Mouse (Mus musculus) layer of hippocampus, postnatal 14 days (tissue): ENCODE data around the gene Grk1. TPM values are rescaled to one million over a fixed set of nuclear protein-coding genes. Genes with fewer than 3 reads are reported as not detected.
A peak's percentile ranks its signal among the peaks of the same experiment; 100 is the strongest.

ENCODE experiments used
- DNase-seq, 2 experiments: peaks; one replicate each; pipeline ENCODE4 v3.0.0; 2021 to 2022; ENCODE audit warnings: low spot score in 2 of 2, mixed read lengths in 1 of 2
- long read RNA-seq, 2 experiments: library from polyadenylated mRNA; stranded (forward); transcript quantifications; one replicate each; pipeline ENCODE4 v2.0.0; 2021
- total RNA-seq, 2 experiments: library from RNA; stranded (reverse); gene quantifications; 2 replicates each; pipeline ENCODE4 v1.2.3; 2021

Grk1 gene
- total RNA-seq, result not detected
- long read RNA-seq, experiment 1, result 0 reads
- long read RNA-seq, experiment 2, result 0 reads

DNA sequence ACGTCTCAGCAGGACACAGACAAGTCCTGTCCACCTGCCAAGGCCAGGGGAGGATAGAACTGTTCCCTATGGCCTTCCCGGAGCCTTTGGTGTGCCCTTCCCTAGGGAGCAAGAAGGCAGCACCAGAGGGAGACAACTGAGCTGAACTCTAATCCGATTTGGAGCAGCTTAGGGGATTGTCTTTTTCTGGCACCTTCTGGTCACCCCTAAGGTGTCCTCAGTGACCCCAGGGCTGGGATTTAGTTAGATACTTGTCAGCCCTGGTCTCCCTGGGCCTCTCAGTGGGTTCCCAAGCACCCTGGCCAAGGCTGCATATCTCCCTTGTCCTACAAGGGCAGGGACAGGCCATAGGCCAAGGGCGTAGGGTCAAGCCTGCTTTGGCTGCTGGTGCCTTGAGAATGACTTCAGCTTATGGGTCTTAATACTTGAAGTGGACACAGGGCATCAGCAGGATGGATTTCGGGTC is at the start of gene Grk1:
TSS of gene Grk1 (plus strand) at position 416 of the 466 bp plus-strand sequence.
- DNase-seq, result no peak

DNA sequence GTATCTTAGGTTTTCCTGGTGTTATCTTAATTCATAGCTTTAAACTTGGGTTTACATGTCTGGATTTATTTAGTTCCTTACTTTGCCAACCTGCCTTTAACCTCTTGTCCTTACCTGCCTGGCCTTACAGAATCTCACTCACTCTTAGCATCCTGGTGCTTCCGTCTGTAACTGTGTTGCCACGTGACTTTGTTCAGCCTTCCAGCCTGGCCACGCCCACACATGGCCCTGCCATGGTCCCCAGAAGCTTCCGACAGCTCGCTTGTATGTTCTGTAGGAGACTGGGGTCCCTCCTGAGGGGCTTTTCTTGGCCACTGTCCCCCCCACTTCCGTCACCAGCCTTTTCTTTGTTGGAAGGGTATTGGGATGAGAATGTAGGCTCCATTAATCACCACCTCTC is 48.7 kb upstream of the Grk1 start:
- no peak for DNase-seq

DNA sequence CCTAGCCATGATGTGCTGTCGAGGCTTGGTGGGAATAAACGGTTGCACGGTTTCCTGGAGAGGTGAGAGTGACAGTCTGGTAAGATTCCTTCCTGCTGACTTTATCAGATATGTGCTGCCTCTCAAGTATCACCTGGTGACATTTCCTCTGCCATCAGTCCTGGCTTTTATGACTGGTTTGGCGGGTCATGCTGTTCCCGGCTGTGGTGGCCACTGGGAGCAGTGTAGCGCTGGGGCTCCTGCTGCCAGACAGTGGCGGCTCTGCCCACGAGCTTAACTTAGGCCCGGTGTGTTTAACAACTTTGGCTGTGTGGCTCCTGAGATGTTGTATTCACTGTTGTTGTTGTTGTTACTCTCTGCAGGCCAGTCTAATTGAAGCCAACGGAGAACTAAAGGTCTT is 48.2 kb upstream of the Grk1 start:
- no peak for DNase-seq

DNA sequence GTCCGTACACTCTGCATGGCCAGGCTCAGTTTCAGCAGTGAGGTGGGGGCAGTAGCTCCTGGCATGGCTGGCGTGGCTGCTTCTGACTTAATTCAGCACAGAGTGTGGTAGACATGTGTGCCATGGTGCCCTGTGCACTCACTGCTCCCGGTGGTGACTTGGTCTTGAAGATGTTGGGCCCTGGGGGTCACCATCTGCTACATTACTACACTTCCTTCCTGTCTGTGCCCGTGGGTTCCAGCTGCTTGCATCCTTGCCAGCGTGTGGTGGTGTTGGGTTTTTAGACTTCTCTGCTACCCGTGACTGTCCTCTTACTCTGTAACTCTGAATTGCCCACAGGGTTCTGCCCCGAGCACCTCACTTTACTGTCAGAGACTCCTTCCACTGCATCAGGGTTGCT is 44.7 kb upstream of the Grk1 start:
- DNase-seq, result no peak

DNA sequence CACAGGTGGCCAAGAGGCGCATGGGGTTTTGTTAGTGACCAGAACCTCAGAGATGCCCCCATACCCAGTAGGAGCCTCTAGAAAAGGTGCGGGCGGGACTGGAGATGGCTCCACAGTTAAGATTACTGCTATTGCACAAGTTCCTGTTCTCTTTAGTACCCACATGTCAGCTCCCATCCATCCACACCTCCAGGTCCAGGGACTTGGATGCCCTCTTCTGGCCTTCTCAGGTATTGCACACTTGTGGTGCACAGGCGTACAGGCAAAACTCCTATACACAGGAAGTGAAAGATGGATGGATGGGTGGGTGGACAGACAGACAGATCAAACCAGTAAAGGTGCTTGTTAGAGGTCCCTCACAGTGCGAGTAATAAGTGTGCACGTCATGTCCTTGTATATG is 43.0 kb upstream of the Grk1 start:
- no peak for DNase-seq

DNA sequence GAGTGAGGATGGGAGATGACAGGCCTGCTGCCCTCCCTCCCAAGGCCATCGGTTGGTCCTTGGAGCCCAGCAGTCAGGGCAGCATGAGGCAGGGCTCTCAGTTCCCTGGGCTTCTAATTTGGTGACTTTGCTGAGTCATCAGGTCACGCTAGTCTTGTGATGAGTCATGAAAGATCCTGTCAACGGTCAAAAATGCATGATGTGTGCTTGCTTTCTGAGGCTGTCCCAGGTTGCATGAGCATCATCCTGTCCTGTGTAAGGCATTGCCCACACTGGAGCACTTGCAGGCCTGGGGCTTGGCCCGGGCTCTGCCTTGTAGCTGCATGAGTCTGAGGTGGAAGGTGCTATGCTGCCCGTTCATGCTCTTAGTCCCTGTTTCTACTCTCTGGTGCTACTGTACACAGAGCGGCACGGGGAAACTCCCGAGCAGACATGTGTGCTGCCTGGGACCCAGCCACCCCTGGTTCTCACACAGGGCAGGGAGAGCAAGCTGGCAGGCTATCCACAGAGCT is 31.7 kb upstream of the Grk1 start:
- DNase-seq, result no peak

DNA sequence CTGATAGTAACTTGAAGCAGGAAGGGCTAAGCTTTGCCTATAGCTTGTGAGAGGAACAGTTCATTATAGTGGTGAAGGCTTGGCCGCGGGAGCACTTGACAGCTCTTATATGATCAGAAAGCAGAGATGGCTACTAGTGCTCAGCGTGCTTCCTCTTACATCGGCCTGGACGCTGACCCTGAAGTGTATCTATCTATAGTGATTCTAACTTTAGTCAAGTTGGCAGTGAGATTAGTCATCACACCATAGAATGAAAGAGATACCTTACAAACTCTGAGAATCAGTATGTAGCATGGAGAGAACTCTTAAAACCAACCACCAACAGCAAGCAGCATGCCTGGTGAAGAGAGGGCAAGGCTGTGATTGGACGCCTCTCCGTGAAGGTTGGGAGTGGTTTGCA is 23.3 kb upstream of the Grk1 start:
- no peak for DNase-seq

DNA sequence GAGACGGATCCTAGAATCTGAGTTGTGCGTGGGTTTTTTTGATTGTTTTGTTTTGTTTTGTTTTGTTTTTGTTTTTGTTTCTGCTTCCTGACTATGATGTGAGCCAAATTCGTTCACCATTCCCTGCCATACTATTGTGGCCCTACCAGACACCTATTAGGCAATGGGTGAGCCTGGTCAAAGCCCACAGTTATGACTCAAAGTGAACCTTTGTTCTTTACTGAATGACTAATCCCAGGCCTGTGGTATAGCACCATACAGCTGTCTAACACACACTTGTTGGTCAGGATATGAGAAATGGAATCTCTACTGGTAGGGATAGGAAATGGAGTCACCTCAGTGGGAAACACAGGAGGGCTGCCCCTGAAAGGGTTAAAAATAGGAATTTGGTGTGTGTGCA is 22.3 kb upstream of the Grk1 start:
- DNase-seq, result no peak

DNA sequence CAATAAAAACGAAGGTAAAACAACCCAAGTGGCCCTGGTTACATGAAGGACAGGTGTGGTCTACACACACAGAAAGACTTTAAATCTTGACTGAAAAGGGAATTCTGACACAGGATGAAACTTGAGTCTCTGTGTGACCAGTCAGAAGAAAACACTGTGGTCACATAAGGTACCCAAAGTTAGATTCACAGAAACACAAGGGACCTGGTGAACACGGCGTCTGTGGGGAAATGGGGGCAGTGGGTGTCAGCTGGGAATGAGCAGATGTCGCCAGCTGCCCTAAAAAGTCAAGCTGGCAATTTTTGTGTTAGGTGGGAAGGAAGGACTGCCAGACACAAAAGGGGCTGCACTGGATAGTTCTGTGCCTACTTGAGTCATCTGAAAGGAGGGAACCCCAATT is 21.9 kb upstream of the Grk1 start:
- DNase-seq, result no peak

DNA sequence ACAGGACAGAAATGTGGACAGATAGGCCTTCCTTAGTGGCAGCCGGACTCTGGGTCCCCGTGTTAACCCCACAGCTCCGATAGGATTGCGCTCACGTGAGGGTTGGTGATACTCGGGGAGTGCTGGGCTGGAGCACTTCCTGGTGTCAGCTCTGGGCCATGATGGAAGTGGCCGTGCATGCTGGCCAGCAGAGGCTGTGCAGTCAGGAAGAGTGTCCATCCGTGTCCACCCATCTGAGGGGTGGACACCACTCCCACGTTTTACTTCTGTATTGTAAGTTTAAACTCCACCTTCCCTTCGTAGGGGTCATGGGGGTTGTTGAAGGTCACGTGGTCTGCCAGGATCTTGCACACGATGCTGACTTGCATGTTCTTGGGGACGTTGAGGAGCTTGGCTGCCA is 18.5 kb upstream of the Grk1 start:
- no peak for DNase-seq

DNA sequence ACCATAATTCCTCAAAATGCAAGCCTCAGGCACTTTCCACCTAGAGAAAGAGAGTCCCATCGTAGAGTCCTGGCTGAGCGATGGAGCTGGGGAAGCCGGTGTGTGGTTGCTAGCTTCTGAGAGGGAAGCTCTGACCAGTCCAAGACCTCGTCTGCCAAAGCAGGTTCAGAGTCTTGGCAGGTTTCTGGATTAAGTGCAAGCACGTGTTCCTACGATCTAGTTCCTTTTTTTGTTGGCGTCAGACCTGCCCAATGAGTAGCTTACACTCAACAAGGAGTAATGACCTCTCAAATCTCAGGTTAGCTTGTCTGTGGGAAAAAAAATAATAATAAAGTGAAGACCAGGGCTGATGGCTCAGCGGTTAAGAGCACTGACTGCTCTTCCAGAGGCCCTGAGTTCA is 17.2 kb upstream of the Grk1 start:
- no peak for DNase-seq

DNA sequence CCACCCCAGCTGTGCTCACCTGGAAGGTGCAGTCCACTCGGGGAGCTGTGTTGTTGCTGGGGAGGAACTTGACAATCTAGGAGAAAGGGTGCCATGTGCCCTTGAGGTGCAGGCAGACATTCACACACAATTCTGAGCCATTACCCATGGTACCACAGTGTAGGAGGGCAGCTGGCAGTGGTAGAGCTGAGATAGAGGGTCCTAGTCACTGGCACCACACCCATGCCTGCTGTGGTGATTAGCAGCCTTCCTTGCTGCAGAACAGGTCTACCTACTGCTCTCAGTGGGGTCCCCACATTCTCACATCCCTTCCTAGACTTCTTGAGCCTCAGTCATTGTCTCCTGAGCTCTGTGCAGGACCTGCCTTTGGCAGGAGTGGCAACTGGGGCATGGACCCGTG is 16.1 kb upstream of the Grk1 start:
- DNase-seq, result no peak

DNA sequence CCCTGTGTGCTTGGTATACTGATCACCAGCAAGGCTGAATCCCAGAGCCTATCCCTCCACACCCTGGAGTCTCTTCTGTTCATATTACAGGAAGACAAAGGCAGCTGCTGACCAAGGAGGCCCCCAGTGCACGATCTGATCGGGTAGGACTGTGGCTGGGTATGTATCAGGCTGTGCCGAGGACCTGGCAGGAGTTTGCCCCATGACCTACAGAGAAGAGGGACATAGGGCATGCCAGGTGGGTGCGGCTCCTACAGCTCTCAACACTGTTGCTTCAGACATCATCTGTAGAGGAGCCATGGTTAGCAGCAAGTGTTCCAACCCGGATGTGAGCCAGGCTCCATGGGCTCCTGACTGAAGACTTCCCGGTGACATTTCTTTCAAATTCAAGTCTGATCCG is 11.0 kb upstream of the Grk1 start:
- no peak for DNase-seq

DNA sequence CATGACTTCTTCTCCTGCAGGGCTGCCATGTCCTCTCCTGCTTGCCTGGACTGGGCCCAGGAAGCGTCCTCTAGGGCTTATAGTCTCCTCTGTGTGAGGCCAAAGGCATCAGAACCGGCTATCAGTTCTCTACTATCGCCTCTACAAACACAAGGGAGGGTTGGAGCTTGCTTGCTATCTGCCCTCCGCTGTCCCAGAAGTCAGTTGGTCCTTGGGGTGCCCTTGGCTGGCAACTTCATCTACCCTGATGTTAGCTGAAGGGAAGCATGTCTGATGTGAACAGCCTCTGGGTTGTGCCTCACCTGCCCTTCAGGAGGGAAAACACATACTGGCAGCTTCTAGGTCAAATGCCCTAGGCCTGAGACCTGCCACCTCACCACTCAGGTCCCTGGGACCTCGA is 8.2 kb upstream of the Grk1 start, which contains the start of gene Atp4b:
TSS of gene Atp4b (minus strand) at position 101 of the 400 bp plus-strand sequence.
- DNase-seq, result no peak

DNA sequence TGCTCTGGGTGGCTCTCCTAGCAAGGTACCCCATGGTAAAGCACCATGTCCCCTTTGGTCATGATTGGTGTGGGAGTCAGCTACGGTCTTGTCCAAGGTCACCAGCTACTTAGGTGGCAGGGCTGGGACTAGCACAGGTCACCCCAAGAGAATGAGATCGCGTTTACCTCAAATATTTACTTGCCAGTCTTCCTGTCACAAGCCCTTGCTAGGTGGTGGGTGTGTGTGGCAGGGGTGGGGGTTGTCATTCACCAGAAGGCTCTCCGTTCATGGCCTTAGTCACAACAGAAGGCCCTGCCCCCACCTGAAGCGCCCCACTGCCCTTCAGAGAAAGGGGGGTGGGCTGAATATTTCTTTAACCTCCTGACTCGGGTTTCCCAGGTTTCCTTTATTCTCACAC is 1.4 kb upstream of the Grk1 start:
- DNase-seq, result no peak

DNA sequence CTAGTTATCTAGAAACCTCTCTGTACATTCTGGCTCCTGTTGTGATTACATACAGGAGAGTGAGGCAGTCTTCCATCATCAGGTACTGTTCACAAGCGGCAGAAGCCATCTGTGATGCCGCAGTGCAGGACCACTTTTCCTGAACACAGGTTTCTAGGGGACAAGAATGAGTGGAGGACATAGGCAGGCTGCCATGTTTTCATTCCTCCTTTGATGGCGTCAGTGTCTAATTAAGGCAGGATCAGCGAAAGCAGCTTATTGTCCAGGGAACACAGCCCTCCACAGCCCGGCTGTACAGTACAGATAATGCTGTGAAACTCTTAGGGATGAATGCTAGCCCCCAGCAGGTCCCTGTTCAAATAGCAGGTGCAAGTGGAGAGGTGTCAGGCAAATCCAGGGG is 1.1 kb downstream of the Grk1 start:
- no peak for DNase-seq

DNA sequence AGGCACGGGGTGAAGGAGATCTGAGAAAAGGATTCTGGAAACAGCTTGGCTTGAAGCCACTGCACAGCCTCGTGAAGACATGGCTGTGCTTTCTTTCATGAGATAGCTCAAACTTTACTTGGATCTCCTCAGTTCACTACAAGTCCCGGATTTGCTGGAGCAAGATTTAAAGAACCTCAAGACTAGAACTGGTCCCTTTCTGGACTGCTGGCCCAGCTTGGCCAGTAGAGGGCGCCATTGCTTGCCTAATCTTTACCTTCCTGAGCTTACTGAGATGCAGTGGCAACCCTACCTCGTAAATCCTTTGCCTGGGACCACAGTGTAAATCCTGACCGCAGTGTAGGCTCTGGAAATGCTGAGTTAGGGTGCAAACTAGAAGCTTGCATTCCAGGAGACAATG is 6.7 kb downstream of the Grk1 start:
- DNase-seq, result peak; percentile 59 to 75

DNA sequence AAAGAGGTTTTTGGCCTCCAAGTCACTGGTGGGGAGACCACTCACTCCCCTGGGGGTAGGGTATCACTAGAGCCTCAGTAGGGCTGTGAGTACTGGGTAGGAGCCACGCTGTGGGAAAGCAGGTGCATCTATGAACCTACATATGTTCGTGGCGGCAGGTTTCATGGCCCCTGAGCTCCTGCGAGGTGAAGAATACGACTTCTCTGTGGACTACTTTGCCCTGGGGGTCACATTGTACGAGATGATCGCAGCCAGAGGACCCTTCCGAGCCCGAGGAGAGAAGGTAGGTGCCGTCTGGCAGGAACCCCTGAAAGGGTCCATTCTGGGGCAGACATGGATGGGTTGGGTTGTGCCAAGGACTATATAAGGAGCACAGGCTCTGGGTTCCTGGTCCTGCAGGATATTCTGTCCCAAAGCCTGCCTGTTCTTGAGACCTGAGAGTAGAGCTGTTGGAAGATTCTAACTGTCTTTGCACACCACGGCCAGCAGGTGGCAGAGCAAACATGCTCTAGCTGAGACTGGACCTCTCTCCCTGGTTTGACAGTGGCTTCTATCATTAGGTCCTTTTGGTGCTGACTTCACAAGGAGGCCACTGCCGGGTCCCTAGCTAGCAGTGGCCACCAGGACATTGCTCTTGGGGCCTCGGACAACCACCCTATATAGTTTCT is 8.1 kb downstream of the Grk1 start:
- DNase-seq, result peak; percentile 52 to 64

DNA sequence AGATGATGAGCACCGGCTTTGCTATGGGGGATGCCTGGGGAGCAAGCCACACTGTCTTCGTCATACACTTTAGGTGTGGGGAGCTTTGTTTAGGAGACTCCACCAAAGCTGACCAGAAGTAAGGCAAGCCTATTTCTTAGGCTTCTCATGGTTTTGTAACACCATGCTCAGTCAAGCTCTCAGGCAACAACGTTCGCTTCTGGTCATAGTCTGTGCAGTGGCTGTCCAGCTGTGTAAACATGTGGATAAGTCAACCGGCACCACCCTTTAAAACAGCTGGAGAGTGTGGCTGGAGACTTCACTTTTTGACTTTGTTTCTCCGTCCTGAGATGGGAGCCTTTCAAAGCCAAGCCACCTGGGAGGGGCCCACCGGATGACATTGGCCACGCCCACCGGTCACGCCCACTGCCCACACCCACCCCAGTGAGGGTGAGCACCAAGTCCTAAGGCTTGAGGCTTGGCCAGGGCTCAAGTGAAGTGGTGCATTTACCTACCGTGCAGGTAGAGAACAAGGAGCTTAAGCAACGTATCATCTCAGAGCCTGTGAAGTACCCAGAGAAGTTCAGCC is 9.0 kb downstream of the Grk1 start:
- no peak for DNase-seq

DNA sequence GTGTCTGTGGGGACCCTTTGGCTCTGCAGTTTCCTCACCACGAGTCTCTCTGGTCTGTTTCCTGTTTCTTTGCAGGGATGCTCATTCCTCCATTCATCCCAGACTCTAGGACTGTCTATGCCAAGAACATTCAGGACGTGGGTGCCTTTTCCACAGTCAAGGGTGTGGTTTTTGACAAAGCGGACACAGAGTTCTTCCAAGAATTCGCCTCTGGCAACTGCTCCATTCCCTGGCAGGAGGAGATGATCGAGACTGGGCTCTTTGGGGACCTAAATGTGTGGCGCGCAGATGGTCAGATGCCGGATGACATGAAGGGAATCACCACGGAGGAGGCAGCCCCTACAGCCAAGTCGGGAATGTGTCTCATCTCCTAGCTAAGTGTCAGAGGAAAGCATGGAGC is 11.0 kb downstream of the Grk1 start:
- DNase-seq, result no peak

DNA sequence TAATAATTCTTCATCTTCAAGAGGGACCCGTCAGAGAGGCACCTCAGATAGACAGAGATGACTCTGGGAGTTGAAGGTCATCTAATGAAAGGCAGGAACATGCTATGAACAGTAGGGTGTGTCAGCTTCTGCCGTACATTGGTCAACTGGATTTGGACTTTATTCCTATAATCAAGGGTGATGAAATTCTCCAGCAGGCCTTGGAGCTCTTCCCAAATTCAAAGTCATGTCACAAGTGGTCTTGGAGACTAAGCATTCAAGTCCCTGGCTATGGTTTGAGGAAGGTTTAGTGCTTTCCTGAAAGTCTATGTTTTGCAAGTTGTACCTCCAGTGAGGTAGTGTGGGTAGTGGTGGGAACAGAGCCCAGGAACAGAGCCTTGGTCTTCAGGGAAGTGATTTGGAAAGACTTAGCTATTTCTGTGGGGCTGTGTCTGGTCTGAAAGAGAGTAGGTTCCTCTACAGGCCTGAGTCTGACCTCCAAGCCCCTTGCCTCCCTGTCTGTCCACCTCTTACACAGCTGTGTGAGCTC is 14.3 kb downstream of the Grk1 start:
- DNase-seq, result no peak

DNA sequence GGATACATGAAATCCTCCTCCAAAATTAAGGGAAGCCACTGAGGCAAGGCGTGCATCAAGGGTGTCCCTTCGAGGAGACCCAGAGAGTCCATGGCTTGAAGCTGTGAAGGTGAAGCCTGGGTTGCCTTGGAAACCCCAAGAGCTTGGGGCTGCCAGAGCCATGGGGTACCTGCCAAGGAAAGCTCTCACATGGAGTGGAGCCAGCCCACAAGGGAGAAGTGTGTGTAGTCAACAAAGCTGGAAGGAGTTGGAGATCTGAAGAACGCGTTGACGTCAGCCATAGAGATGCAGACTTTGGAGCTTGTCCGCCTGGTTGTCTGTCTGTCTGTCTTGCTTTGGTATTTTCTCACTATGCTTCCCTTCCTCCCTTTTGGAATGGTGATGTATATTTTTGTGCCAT is 16.1 kb downstream of the Grk1 start:
- DNase-seq, result no peak

DNA sequence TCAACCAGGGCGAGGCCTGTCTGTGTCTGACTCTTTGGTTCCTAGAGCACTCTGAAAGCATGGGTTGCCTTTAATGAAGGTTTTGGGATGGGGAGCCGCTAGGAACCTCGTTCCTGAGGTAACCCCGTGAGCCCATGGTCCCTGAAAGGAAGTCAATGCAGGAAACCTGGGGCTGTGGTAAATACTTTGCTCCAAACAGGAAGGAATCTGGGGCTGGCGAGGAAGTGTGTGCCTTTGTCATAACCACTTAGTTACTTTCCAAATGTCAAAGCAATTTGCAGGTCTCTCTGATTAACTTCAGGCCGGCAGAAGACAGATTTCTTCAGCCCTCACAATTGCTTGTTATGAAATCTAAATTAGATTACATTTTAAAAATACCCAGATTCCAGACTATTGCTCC is 22.5 kb downstream of the Grk1 start:
- no peak for DNase-seq
